8 mouse cellular contexts compared by ENCODE assay signal in genomic region chr3:152713991-152714902, GRCm38 (mm10). TPM values are rescaled to one million over a fixed set of nuclear protein-coding genes. Genes with fewer than 3 reads are reported as not detected.
DNase-seq lines count a peak whose midpoint lies in the region; ATAC-seq and TF ChIP-seq lines count a peak whose summit lies in the region.

Gene Pigk, plus strand, starts transcription at chr3:152714100.

- DNase-seq in CD8-positive naive resting alpha-beta T cell, adult 2 months (ENCODE audit: low read depth in 2 of 2, low spot score in 2 of 2) = peak; percentile 86 to 95
- DNase-seq in c-Kit-positive CD71-negative TER-119-negative erythroid progenitor cells, embryonic 14.5 days (ENCODE audit: low read depth) = peak; percentile 80
- peak; percentile 95 for DNase-seq in forebrain, embryonic 11.5 days (ENCODE audit: low spot score)
- peak; percentile 94 to 95 for DNase-seq in kidney, postnatal 4 days

- H3K9ac ChIP-seq in forebrain, embryonic 11.5 days (ENCODE audit: low read length) = peak within 1 kb of the TSS; percentile 89
- peak within 1 kb of the TSS; percentile 91 for H3K9ac ChIP-seq in heart, embryonic 16.5 days (ENCODE audit: low read length)
- peak within 1 kb of the TSS; percentile 78 for H3K9ac ChIP-seq in liver, embryonic 16.5 days (ENCODE audit: low read depth, low read length)
- peak within 1 kb of the TSS; percentile 87 for H3K9ac ChIP-seq in neural tube, embryonic 13.5 days

- 0 out of 2 replicates have a peak, but pooled peaks have one; percentile 3 for TF ChIP-seq CTCF in testis, adult 2 months (IDR thresholded peaks at IDR 0.05; ENCODE audit: control insufficient read depth, insufficient read depth, insufficient replicate concordance, low read depth, low read length)

- H3K9me3 ChIP-seq in forebrain, embryonic 11.5 days (ENCODE audit: control insufficient read depth, low read length) = no peaks in the 10 kb centered on the region
- H3K9me3 ChIP-seq in heart, embryonic 16.5 days (replicated peaks; ENCODE audit: control insufficient read depth, low read length) = no peaks in the 10 kb centered on the region
- no peaks in the 10 kb centered on the region for H3K9me3 ChIP-seq in liver, embryonic 16.5 days (replicated peaks; ENCODE audit: control insufficient read depth, low read length)
- no peaks in the 10 kb centered on the region for H3K9me3 ChIP-seq in neural tube, embryonic 13.5 days

- no peaks in the 10 kb centered on the region for H3K36me3 ChIP-seq in forebrain, embryonic 11.5 days (ENCODE audit: control insufficient read depth, insufficient read depth, low read length)
- H3K36me3 ChIP-seq in heart, embryonic 16.5 days (ENCODE audit: control insufficient read depth, insufficient read depth) = no peaks in the 10 kb centered on the region
- no peaks in the 10 kb centered on the region for H3K36me3 ChIP-seq in liver, embryonic 16.5 days (ENCODE audit: control insufficient read depth, insufficient read depth)
- H3K36me3 ChIP-seq in neural tube, embryonic 13.5 days = no peaks in the 10 kb centered on the region
- H3K36me3 ChIP-seq in testis, adult 2 months (ENCODE audit: control insufficient read depth, insufficient read depth, low read length) = no peaks in the 10 kb centered on the region

- H3K4me2 ChIP-seq in forebrain, embryonic 11.5 days (ENCODE audit: low read depth, low read length, severe bottlenecking) = peak within 1 kb of the TSS; percentile 78
- H3K4me2 ChIP-seq in heart, embryonic 16.5 days (ENCODE audit: low read depth, low read length) = peak within 1 kb of the TSS; percentile 91
- peak within 1 kb of the TSS; percentile 66 for H3K4me2 ChIP-seq in liver, embryonic 16.5 days (ENCODE audit: low read depth, low read length)
- H3K4me2 ChIP-seq in neural tube, embryonic 13.5 days = peak within 1 kb of the TSS; percentile 76

- peak within 1 kb of the TSS; percentile 96 for H3K4me3 ChIP-seq in forebrain, embryonic 11.5 days (ENCODE audit: low read depth, low read length)
- peak within 1 kb of the TSS; percentile 95 for H3K4me3 ChIP-seq in heart, embryonic 16.5 days (ENCODE audit: low read length)
- H3K4me3 ChIP-seq in liver, embryonic 16.5 days (ENCODE audit: low read depth, low read length) = peak within 1 kb of the TSS; percentile 83
- H3K4me3 ChIP-seq in neural tube, embryonic 13.5 days = peak within 1 kb of the TSS; percentile 83
- peak within 1 kb of the TSS; percentile 99 for H3K4me3 ChIP-seq in testis, adult 2 months (ENCODE audit: control insufficient read depth, low read depth, low read length)

- H3K4me1 ChIP-seq in forebrain, embryonic 11.5 days (replicated peaks; ENCODE audit: control insufficient read depth, insufficient read depth, low read length) = peaks cover 5% of the 10 kb centered on the region; the same call in 1 of the 2 replicates
- peaks cover 6% of the 10 kb centered on the region for H3K4me1 ChIP-seq in heart, embryonic 16.5 days (ENCODE audit: control insufficient read depth, insufficient read depth, low read length)
- H3K4me1 ChIP-seq in liver, embryonic 16.5 days (ENCODE audit: control insufficient read depth, low read depth, low read length) = peaks cover 7% of the 10 kb centered on the region
- peaks cover 11% of the 10 kb centered on the region for H3K4me1 ChIP-seq in neural tube, embryonic 13.5 days (replicated peaks)
- H3K4me1 ChIP-seq in testis, adult 2 months (ENCODE audit: control insufficient read depth, insufficient read depth, low read length) = peaks cover 2% of the 10 kb centered on the region; the same call in 1 of the 2 replicates

- WGBS in forebrain, embryonic 11.5 days = under 1% methylated on average over 48 of the region's 48 CpGs
- WGBS in heart, embryonic 16.5 days = 1% methylated on average over 48 of the region's 48 CpGs
- under 1% methylated on average over 48 of the region's 48 CpGs for WGBS in liver, embryonic 16.5 days (ENCODE audit: insufficient replicate concordance)
- under 1% methylated on average over 48 of the region's 48 CpGs for WGBS in neural tube, embryonic 13.5 days

- H3K27ac ChIP-seq in forebrain, embryonic 11.5 days (ENCODE audit: low read depth, low read length) = no peak within 1 kb of the TSS
- peak within 1 kb of the TSS; percentile 72 for H3K27ac ChIP-seq in heart, embryonic 16.5 days (ENCODE audit: low read length)
- no peak within 1 kb of the TSS for H3K27ac ChIP-seq in liver, embryonic 16.5 days (ENCODE audit: low read length)
- H3K27ac ChIP-seq in neural tube, embryonic 13.5 days (replicated peaks) = peak within 1 kb of the TSS; percentile 53
- H3K27ac ChIP-seq in testis, adult 2 months (ENCODE audit: control insufficient read depth, insufficient read depth, low read depth, low read length) = peak within 1 kb of the TSS; percentile 92

- H3K27me3 ChIP-seq in forebrain, embryonic 11.5 days (ENCODE audit: control insufficient read depth, insufficient read depth, low read length) = no peaks in the 10 kb centered on the region
- no peaks in the 10 kb centered on the region for H3K27me3 ChIP-seq in heart, embryonic 16.5 days (ENCODE audit: control insufficient read depth, insufficient read depth, low read length)
- no peaks in the 10 kb centered on the region for H3K27me3 ChIP-seq in liver, embryonic 16.5 days (ENCODE audit: control insufficient read depth, insufficient read depth, low read depth, low read length)
- H3K27me3 ChIP-seq in neural tube, embryonic 13.5 days = 0 out of 2 replicates have a peak, but pooled peaks cover 5% of the 10 kb centered on the region
- H3K27me3 ChIP-seq in testis, adult 2 months (ENCODE audit: control insufficient read depth, insufficient read depth, low read length) = no peaks in the 10 kb centered on the region

- peak; percentile 85 for TF ChIP-seq POLR2A in testis, adult 2 months (IDR thresholded peaks at IDR 0.05; ENCODE audit: control insufficient read depth, low read depth, low read length)

- peak; percentile 88 for ATAC-seq in forebrain, embryonic 11.5 days (replicated peaks; ENCODE audit: low FRiP score)
- ATAC-seq in heart, embryonic 16.5 days (replicated peaks; ENCODE audit: extremely low read depth, insufficient read depth, low FRiP score) = peak; percentile 85
- ATAC-seq in liver, embryonic 16.5 days (ENCODE audit: low read depth) = peak; percentile 85
- peak; percentile 84 for ATAC-seq in neural tube, embryonic 13.5 days (ENCODE audit: low read depth)

RNA-seq across cellular contexts. Expression of gene Pigk, which starts in this region (rescaled TPM):
- polyA plus RNA-seq in forebrain, embryonic 11.5 days (2014; fragmentation: Nextera tagmentation; extraction: Ambion mirVana) = 31.0 and 36.3 TPM in 2 replicates
- polyA plus RNA-seq in heart, embryonic 16.5 days (2015; fragmentation: Nextera tagmentation; extraction: Ambion mirVana) = 34.5 and 40.3 TPM in 2 replicates
- polyA plus RNA-seq in liver, embryonic 16.5 days (2015; fragmentation: Nextera tagmentation; extraction: Ambion mirVana) = 20.1 and 22.1 TPM in 2 replicates
- 47.9 and 52.4 TPM in 2 replicates for polyA plus RNA-seq in neural tube, embryonic 13.5 days (2015; fragmentation: Nextera tagmentation; extraction: Ambion mirVana)
- polyA plus RNA-seq in testis, adult 2 months (2012; rRNA removed) = 23.9 and 34.6 TPM in 2 replicates

Comparison
In these comparisons a context has a peak if more than half of its experiments do, and no peak if none do; other contexts are left out.
1. H3K27ac ChIP-seq: peak in heart, embryonic 16.5 days (single experiment), neural tube, embryonic 13.5 days (single experiment) and testis, adult 2 months (single experiment); none in forebrain, embryonic 11.5 days (single experiment) and liver, embryonic 16.5 days (single experiment).
2. Peak in every context shown above with its lines, with median percentiles within 50 percentile points of each other: DNase-seq, ATAC-seq, H3K4me2 ChIP-seq, H3K4me3 ChIP-seq and H3K9ac ChIP-seq.